Mouse (Mus musculus): ENCODE results near the gene Cfh. TPM values are rescaled to one million over a fixed set of nuclear protein-coding genes. Genes with fewer than 3 reads are reported as not detected.
"Not testable (repeated sequence)": the region's sequence is repeated elsewhere in the genome, so short reads cannot be mapped to it uniquely, and the experiment has no call there.

Gene Cfh
- polyA plus RNA-seq (2015; fragmentation: Nextera tagmentation; extraction: Ambion mirVana), result 26.8 and 27.3 TPM in 2 replicates

- H3K27ac ChIP-seq, result peak within 1 kb of the TSS; percentile 14; the same call in 1 of the 2 replicates
- ATAC-seq (replicated peaks; ENCODE audit: insufficient number of reproducible peaks, insufficient read depth, low FRiP score, low read depth); H3K4me3 ChIP-seq; H3K9ac ChIP-seq; H3K4me1 ChIP-seq (replicated peaks); H3K9me3 ChIP-seq (replicated peaks); H3K27me3 ChIP-seq; H3K36me3 ChIP-seq: not testable (repeated sequence)
- peak within 1 kb of the TSS; percentile 20; the same call in 1 of the 2 replicates for H3K4me2 ChIP-seq
Observed at GRCm38 (mm10) chr1:140183664-140184063, at the start of gene Cfh. Gene Cfh (minus strand): TSS chr1:140183764.

DNA sequence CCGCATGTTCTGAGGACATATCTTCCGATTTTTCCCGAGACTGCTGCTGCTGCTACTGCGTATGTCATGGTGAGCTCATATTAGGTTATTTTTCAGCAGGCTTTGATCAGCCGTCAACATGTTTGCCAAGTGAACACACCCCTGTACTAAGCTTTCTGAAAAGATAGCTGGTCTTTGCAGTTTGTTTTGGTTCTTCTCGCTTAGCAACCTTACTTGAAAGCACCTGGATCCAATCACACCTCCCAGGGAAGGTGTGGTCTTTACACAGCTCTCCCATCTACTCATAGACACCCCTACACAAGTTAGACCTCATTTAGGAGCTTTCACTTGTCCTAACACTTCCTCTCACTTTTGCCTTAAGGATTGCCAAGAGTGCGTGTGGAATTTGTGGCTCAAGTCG lies 43.1 kb upstream of the Cfh start:
- 54% methylated on average over 8 of the region's 8 CpGs for WGBS
- Histone ChIP-seq H3K4me1 (replicated peaks) (no peaks in the 10 kb centered on the region), H3K4me3 (no peak overlapping the region), H3K36me3 (no peaks in the 10 kb centered on the region), H3K9me3 (replicated peaks) (no peaks in the 10 kb centered on the region), H3K27me3 (no peaks in the 10 kb centered on the region), H3K27ac (no peak overlapping the region), H3K9ac (no peak overlapping the region), H3K4me2 (no peak overlapping the region)
- no peak for ATAC-seq (replicated peaks; ENCODE audit: insufficient number of reproducible peaks, insufficient read depth, low FRiP score, low read depth)

DNA sequence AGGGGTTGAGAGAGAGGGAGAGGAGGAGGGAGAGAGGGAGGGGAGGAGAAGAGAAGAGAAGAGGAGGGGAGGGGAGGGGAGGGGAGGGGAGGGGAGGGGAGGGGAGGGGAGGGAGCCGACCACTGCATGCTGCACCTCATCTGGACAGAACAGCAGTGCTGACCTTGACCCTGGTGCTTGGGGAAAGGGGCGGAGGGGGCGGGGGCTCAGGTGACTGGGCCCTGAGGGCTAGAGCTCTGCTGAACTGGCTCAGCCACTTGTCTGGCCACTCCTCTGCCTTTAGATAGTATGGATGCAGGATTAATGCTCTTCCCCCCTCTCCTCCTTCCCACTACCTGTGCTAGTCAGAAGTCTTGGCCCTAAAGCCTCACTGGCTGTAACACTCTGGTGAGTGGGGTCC lies 41.7 kb upstream of the Cfh start:
- Histone ChIP-seq H3K4me1 (replicated peaks) (no peaks in the 10 kb centered on the region), H3K4me3 (no peak overlapping the region), H3K36me3 (no peaks in the 10 kb centered on the region), H3K9ac (no peak overlapping the region), H3K4me2 (no peak overlapping the region), H3K27ac (no peak overlapping the region), H3K9me3 (replicated peaks) (no peaks in the 10 kb centered on the region), H3K27me3 (no peaks in the 10 kb centered on the region)
- 62% methylated on average over 3 of the region's 3 CpGs for WGBS
- ATAC-seq (replicated peaks; ENCODE audit: insufficient number of reproducible peaks, insufficient read depth, low FRiP score, low read depth), result no peak

GRCm38 (mm10) chr1:140205329-140205728 lies 21.8 kb upstream of the Cfh start:
- Histone ChIP-seq H3K27me3 (no peaks in the 10 kb centered on the region), H3K9ac (no peak overlapping the region), H3K4me2 (no peak overlapping the region), H3K9me3 (replicated peaks) (no peaks in the 10 kb centered on the region), H3K36me3 (no peaks in the 10 kb centered on the region), H3K4me3 (no peak overlapping the region), H3K4me1 (replicated peaks) (no peaks in the 10 kb centered on the region), H3K27ac (no peak overlapping the region)
- WGBS, result 73% methylated on average over 2 of the region's 2 CpGs
- ATAC-seq (replicated peaks; ENCODE audit: insufficient number of reproducible peaks, insufficient read depth, low FRiP score, low read depth), result no peak

DNA sequence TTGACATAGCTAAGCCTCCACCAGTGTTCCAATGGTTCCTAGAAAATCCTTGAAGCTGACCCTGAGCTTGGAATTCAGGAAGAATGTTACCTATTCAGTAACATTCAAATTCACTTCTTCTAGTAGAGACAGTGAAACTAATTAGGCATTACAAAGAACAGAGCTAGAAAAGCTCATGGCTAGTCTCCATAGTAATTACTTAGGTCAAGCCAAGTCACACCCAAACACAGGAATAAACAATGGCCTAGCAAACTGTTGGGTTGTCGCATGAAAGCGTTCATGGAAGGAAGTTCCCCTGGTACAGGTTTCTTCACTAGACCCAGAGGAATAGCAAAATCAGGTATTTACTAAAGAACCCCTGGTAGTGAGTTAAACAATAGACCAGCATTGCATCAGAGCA lies 4.9 kb upstream of the Cfh start:
- H3K9ac ChIP-seq; H3K4me3 ChIP-seq; H3K9me3 ChIP-seq (replicated peaks); H3K4me2 ChIP-seq; H3K27me3 ChIP-seq; H3K4me1 ChIP-seq (replicated peaks); ATAC-seq (replicated peaks; ENCODE audit: insufficient number of reproducible peaks, insufficient read depth, low FRiP score, low read depth); H3K27ac ChIP-seq; H3K36me3 ChIP-seq: not testable (repeated sequence)
- WGBS, result 87% methylated on average over 2 of the region's 2 CpGs

DNA sequence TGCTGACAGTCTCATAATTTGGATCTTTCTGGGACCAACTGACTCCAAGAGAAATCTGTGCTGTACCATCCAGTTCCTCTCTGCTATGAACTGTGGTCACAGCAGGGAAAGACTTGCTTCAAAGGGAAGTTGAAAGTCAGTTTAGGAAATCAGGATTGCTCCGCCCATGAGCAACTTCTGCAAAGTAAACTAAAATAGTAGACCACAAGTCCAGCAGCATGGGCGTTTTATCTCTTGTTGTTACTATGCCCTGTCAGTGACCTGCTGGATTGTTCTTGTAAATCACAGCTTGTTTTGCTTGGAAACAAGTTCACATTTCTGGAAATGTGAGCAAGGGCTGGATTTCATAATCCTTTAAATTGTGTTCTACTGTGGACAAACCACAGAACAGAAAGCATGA lies 356 bp downstream of the Cfh start:
- peak overlapping the region; percentile 20; the same call in 1 of the 2 replicates for H3K4me2 ChIP-seq
- H3K9ac ChIP-seq, result no peak overlapping the region
- H3K27ac ChIP-seq, result peak overlapping the region; percentile 14; the same call in 1 of the 2 replicates
- 0 out of 2 replicates have a peak, but pooled peaks have one; percentile 47 for ATAC-seq (replicated peaks; ENCODE audit: insufficient number of reproducible peaks, insufficient read depth, low FRiP score, low read depth)
- H3K4me3 ChIP-seq, result no peak overlapping the region
- no peaks in the 10 kb centered on the region for H3K36me3 ChIP-seq
- no peaks in the 10 kb centered on the region for H3K9me3 ChIP-seq (replicated peaks)
- 25% methylated on average over 2 of the region's 2 CpGs for WGBS
- H3K27me3 ChIP-seq, result no peaks in the 10 kb centered on the region
- H3K4me1 ChIP-seq (replicated peaks), result no peaks in the 10 kb centered on the region

DNA sequence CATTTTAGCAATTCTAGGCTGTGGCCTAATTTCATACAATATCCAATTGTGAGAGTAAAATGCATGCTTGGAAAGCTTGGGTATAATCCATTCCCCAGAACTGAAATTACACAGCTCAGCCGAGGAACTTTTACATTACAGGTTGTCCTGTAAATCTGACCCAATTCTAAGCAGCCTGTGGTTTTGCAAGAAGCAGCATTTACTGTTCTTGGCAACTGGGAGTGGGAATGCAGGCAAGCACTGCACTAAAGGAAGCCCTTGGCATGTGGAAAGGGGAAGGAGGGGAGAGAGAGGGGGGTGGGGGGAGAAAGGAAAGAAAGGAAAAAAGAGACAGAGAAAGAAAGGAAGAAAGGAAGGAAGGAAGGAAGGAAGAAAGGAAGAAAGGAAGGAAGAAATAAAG lies 3.4 kb downstream of the Cfh start:
- no peak overlapping the region for H3K9ac ChIP-seq
- no peaks in the 10 kb centered on the region for H3K9me3 ChIP-seq (replicated peaks)
- no peak overlapping the region for H3K4me2 ChIP-seq
- H3K4me1 ChIP-seq (replicated peaks), result no peaks in the 10 kb centered on the region
- H3K36me3 ChIP-seq, result no peaks in the 10 kb centered on the region
- no peaks in the 10 kb centered on the region for H3K27me3 ChIP-seq
- WGBS, result 52% methylated on average over 1 of the region's 1 CpGs
- ATAC-seq (replicated peaks; ENCODE audit: insufficient number of reproducible peaks, insufficient read depth, low FRiP score, low read depth), result no peak
- H3K27ac ChIP-seq, result no peak overlapping the region
- no peak overlapping the region for H3K4me3 ChIP-seq

GRCm38 (mm10) chr1:140175442-140175841 lies 8.1 kb downstream of the Cfh start:
- Histone ChIP-seq H3K36me3 (no peaks in the 10 kb centered on the region), H3K9me3 (replicated peaks) (no peaks in the 10 kb centered on the region), H3K27me3 (no peaks in the 10 kb centered on the region), H3K4me1 (replicated peaks) (no peaks in the 10 kb centered on the region), H3K9ac (no peak overlapping the region), H3K4me3 (no peak overlapping the region), H3K4me2 (no peak overlapping the region), H3K27ac (no peak overlapping the region)
- no peak for ATAC-seq (replicated peaks; ENCODE audit: insufficient number of reproducible peaks, insufficient read depth, low FRiP score, low read depth)
- 44% methylated on average over 2 of the region's 2 CpGs for WGBS

- H3K4me3 ChIP-seq, result no peak overlapping the region
- H3K4me2 ChIP-seq, result 0 out of 2 replicates have a peak overlapping the region, but pooled peaks have one; percentile 13
- 29% methylated on average over 4 of the region's 4 CpGs for WGBS
- H3K27me3 ChIP-seq, result no peaks in the 10 kb centered on the region
- H3K4me1 ChIP-seq (replicated peaks), result no peaks in the 10 kb centered on the region
- no peak for ATAC-seq (replicated peaks; ENCODE audit: insufficient number of reproducible peaks, insufficient read depth, low FRiP score, low read depth)
- no peaks in the 10 kb centered on the region for H3K36me3 ChIP-seq
- no peaks in the 10 kb centered on the region for H3K9me3 ChIP-seq (replicated peaks)
- no peak overlapping the region for H3K27ac ChIP-seq
- H3K9ac ChIP-seq, result no peak overlapping the region
Observed at GRCm38 (mm10) chr1:140171581-140172154, 11.9 kb downstream of the Cfh start.

DNA sequence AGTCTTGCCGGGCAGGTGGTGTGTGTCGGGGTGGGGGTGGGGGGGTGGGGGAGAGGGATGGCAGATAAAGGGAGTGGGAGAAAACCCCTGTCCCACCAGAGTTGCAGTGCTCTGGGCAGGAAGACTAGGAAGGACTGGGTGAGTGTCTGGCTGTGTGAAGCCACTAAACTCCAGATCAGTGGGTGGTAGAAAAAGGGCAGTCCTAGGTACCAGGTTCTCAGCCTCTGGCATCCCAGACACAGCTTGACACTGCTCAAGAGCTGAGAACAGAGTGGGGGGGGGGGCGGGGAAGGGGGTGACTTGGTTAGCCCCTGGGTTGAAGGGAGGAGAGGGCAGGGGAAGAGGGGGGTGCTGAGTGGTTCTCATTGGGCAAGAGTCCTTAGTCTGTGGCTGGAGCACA lies 24.6 kb downstream of the Cfh start:
- 62% methylated on average over 3 of the region's 3 CpGs for WGBS
- no peak overlapping the region for H3K4me3 ChIP-seq
- no peak overlapping the region for H3K27ac ChIP-seq
- H3K4me2 ChIP-seq, result no peak overlapping the region
- no peak overlapping the region for H3K9ac ChIP-seq
- H3K36me3 ChIP-seq, result no peaks in the 10 kb centered on the region
- H3K4me1 ChIP-seq (replicated peaks), result no peaks in the 10 kb centered on the region
- H3K9me3 ChIP-seq (replicated peaks), result no peaks in the 10 kb centered on the region
- H3K27me3 ChIP-seq, result no peaks in the 10 kb centered on the region
- ATAC-seq (replicated peaks; ENCODE audit: insufficient number of reproducible peaks, insufficient read depth, low FRiP score, low read depth), result no peak

- Histone ChIP-seq H3K4me1 (replicated peaks) (no peaks in the 10 kb centered on the region), H3K27me3 (no peaks in the 10 kb centered on the region), H3K4me2 (no peak overlapping the region), H3K27ac (no peak overlapping the region), H3K9ac (no peak overlapping the region), H3K9me3 (replicated peaks) (no peaks in the 10 kb centered on the region), H3K36me3 (no peaks in the 10 kb centered on the region), H3K4me3 (no peak overlapping the region)
- no peak for ATAC-seq (replicated peaks; ENCODE audit: insufficient number of reproducible peaks, insufficient read depth, low FRiP score, low read depth)
Observed at GRCm38 (mm10) chr1:140069471-140069870, 114.1 kb downstream of the Cfh start.

All from heart, embryonic 15.5 days (tissue).